Mouse (Mus musculus) C2C12 (cell line): ENCODE results near the gene Pgm2. TPM values are rescaled to one million over a fixed set of nuclear protein-coding genes. Genes with fewer than 3 reads are reported as not detected.

Experiments used
- H3K27me3 ChIP-seq: one replicate; pipeline ENCODE4 v1.6.1; 2011; ENCODE audit not compliant: control insufficient read depth, insufficient read depth, insufficient read length
- H3K36me3 ChIP-seq: one replicate; pipeline ENCODE4 v1.6.1; 2011; ENCODE audit not compliant: control insufficient read depth, insufficient read depth
- H3K4me3 ChIP-seq: one replicate; pipeline ENCODE4 v1.5.1; 2011; ENCODE audit warnings: mild to moderate bottlenecking, control low read depth; ENCODE audit not compliant: poor library complexity, insufficient read depth, severe bottlenecking
- H3K79me2 ChIP-seq: one replicate; pipeline ENCODE4 v1.6.1; 2011; ENCODE audit not compliant: control insufficient read depth, insufficient read depth
- H3K79me3 ChIP-seq: one replicate; pipeline ENCODE4 v1.6.1; 2011; ENCODE audit warnings: low read depth, control low read depth
- H3ac ChIP-seq: one replicate; pipeline ENCODE3; 2011; ENCODE audit warnings: low read depth; ENCODE audit not compliant: control insufficient read depth, insufficient read length
- CEBPB ChIP-seq: IDR thresholded peaks from one replicate; pipeline ENCODE4 v1.6.1; 2011; ENCODE audit warnings: low read depth, mild to moderate bottlenecking, control low read depth, moderate library complexity
- CTCF ChIP-seq: IDR thresholded peaks from one replicate; pipeline ENCODE4 v1.5.1; 2011; ENCODE audit not compliant: control insufficient read depth, insufficient read depth, insufficient read length
- FOSL1 ChIP-seq: IDR thresholded peaks from one replicate; pipeline ENCODE4 v1.8.0; 2011; ENCODE audit warnings: mild to moderate bottlenecking, low read length; ENCODE audit not compliant: poor library complexity, insufficient read depth, severe bottlenecking
- MAX ChIP-seq: IDR thresholded peaks from one replicate; pipeline ENCODE4 v1.6.1; 2011; ENCODE audit warnings: mild to moderate bottlenecking, control low read depth
- MYOD1 ChIP-seq: IDR thresholded peaks from one replicate; pipeline ENCODE4 v1.6.1; 2011; ENCODE audit warnings: low read depth; ENCODE audit not compliant: control insufficient read depth, insufficient read length
- MYOG ChIP-seq: IDR thresholded peaks from one replicate; pipeline ENCODE4 v1.6.1; 2011; ENCODE audit not compliant: control insufficient read depth, insufficient read length; ENCODE audit errors: extremely low read depth
- USF1 ChIP-seq: IDR thresholded peaks from one replicate; pipeline ENCODE4 v1.6.1; 2011; ENCODE audit warnings: low read depth, mild to moderate bottlenecking, control low read depth, moderate library complexity
- polyA plus RNA-seq: library from polyadenylated mRNA; unstranded; fragments of >200 nt; fragmentation: generic; extraction: Trizol; gene quantifications from one replicate; pipeline ENCODE4 v1.2.1, GENCODE M21; 2012; ENCODE audit warnings: missing spikeins

Gene Pgm2
- polyA plus RNA-seq, 1 experiment, result 22.6 TPM

DNA sequence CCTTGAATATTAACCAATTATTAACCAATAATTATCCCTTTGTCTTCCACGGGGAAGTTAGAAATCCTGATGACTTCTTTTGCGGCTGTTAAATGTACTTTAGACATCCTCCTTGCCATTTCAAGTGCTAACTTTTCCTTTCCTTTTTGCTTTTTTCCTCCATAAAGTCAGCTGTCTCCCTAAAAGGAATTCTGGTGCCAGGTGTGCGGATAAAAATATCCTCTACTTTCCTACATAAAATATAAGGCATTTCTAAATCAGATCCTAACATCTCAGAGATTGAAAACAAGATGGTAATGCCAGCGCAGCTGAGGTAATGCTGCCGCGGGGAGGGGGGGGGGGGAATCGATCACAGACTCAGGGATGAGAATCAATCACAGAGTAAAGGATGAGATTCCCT, 31.1 kb upstream of the Pgm2 start:
- Histone ChIP-seq H3K79me3 (no peaks in the 10 kb centered on the region), H3K4me3 (no peak overlapping the region), H3ac (no peak overlapping the region), H3K27me3 (no peaks in the 10 kb centered on the region), H3K36me3 (no peaks in the 10 kb centered on the region), H3K79me2 (no peaks in the 10 kb centered on the region)
- no peak for TF ChIP-seq MAX
- TF ChIP-seq CEBPB, result no peak
- no peak for TF ChIP-seq CTCF
- TF ChIP-seq FOSL1, result no peak
- TF ChIP-seq MYOD1, result no peak
- no peak for TF ChIP-seq MYOG
- TF ChIP-seq USF1, result no peak

DNA sequence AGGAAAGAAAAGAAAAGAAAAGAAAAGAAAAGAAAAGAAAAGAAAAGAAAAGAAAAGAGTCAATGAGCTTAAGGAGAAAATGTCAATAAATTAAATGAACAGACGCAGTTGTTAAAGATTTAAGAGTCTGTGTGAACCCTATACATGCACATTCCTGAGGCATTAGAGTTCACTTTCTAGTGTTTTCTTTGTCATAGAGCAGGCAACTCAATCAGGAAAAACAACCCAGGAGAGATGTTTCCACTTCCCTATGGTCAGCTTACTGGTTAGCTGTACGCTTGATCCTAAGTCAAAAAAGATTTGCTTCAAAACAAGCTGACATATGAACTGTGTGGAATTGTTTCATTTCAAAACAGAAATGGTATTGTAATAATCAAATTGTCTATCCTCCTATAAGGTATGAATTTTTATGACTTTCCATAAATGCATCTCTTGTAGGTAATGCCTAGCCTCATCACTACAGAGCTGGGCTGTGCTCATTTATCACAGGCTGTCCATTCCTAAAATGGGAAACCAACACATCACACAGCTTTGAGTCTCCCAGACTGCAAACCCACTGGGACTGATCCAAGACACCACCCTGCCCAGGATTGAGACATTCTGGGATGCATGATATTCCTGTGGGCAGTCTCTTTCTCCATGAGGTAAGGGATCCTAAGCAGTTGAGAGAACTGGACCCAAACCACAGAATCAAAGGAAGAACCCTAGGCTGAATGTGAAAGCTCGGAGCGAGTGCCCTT, 29.7 kb upstream of the Pgm2 start:
- H3K79me2 ChIP-seq, result no peaks in the 10 kb centered on the region
- no peaks in the 10 kb centered on the region for H3K27me3 ChIP-seq
- H3K4me3 ChIP-seq, result no peak overlapping the region
- H3K79me3 ChIP-seq, result no peaks in the 10 kb centered on the region
- TF ChIP-seq MAX, result no peak
- TF ChIP-seq MYOD1, result no peak
- TF ChIP-seq USF1, result no peak
- TF ChIP-seq MYOG, result no peak
- TF ChIP-seq CTCF, result no peak
- TF ChIP-seq CEBPB, result no peak
- TF ChIP-seq FOSL1, result no peak
- no peaks in the 10 kb centered on the region for H3K36me3 ChIP-seq
- H3ac ChIP-seq, result no peak overlapping the region

- no peak for TF ChIP-seq FOSL1
- TF ChIP-seq MYOD1, result no peak
- no peak for TF ChIP-seq MAX
- no peaks in the 10 kb centered on the region for H3K36me3 ChIP-seq
- H3K4me3 ChIP-seq, result no peak overlapping the region
Observed at GRCm38 (mm10) chr5:64063622-64064355, 29.0 kb upstream of the Pgm2 start.

DNA sequence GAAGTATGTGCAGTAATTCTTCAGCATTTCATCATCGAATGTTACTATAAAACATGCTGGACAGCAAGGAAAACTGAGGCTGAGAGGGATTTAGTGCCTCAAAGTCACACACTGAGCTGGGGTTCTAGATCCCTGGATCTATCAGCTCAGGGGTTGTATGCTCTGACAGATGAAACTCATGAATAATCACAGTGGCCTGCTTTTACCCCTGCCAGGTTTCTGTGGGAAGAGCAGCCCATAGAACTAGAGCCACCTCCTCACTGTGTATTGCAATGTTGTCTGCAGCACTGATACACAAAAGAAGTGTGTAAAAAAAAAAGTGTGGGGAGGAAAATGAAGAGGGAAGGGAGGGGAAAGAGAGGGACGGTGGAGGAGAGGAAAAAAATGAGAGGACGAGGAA, 28.3 kb upstream of the Pgm2 start:
- TF ChIP-seq CEBPB (no peak), USF1 (no peak), FOSL1 (no peak), CTCF (no peak), MAX (no peak), MYOD1 (no peak)
- H3K79me2 ChIP-seq, result no peaks in the 10 kb centered on the region

More at GRCm38 (mm10) chr5:64063622-64064355, 29.0 kb upstream of the Pgm2 start:
- H3K79me2 ChIP-seq, result no peaks in the 10 kb centered on the region
- H3K27me3 ChIP-seq, result no peaks in the 10 kb centered on the region
- no peaks in the 10 kb centered on the region for H3K79me3 ChIP-seq
- no peak overlapping the region for H3ac ChIP-seq

GRCm38 (mm10) chr5:64065497-64066046, 27.2 kb upstream of the Pgm2 start:
- no peaks in the 10 kb centered on the region for H3K27me3 ChIP-seq
- H3ac ChIP-seq, result no peak overlapping the region
- H3K4me3 ChIP-seq, result no peak overlapping the region
- no peaks in the 10 kb centered on the region for H3K79me3 ChIP-seq
- no peaks in the 10 kb centered on the region for H3K79me2 ChIP-seq
- H3K36me3 ChIP-seq, result no peaks in the 10 kb centered on the region
- no peak for TF ChIP-seq MAX
- no peak for TF ChIP-seq MYOD1
- no peak for TF ChIP-seq FOSL1
- no peak for TF ChIP-seq CTCF
- no peak for TF ChIP-seq CEBPB
- no peak for TF ChIP-seq MYOG
- TF ChIP-seq USF1, result no peak

More for the DNA sequence above, 28.3 kb upstream of the Pgm2 start:
- Histone ChIP-seq H3K4me3 (no peak overlapping the region), H3K36me3 (no peaks in the 10 kb centered on the region), H3ac (no peak overlapping the region), H3K27me3 (no peaks in the 10 kb centered on the region), H3K79me3 (no peaks in the 10 kb centered on the region)

- no peak overlapping the region for H3K4me3 ChIP-seq
- no peaks in the 10 kb centered on the region for H3K36me3 ChIP-seq
- no peak overlapping the region for H3ac ChIP-seq
- H3K79me3 ChIP-seq, result no peaks in the 10 kb centered on the region
- no peaks in the 10 kb centered on the region for H3K79me2 ChIP-seq
- no peaks in the 10 kb centered on the region for H3K27me3 ChIP-seq
- TF ChIP-seq USF1, result no peak
- no peak for TF ChIP-seq CTCF
- TF ChIP-seq MAX, result no peak
- TF ChIP-seq MYOD1, result no peak
Observed at GRCm38 (mm10) chr5:64066159-64066558, 26.6 kb upstream of the Pgm2 start.
